Mouse (Mus musculus): ENCODE measurements around the gene Zfand3. TPM values are rescaled to one million over a fixed set of nuclear protein-coding genes. Genes with fewer than 3 reads are reported as not detected.

Zfand3 gene
- polyA plus RNA-seq, 1 experiment from 2014 or later: 78.9 TPM

- Histone ChIP-seq H3K27me3 (no peaks in the 10 kb centered on the region), H3K9ac (no peak overlapping the region), H3K4me3 (no peak overlapping the region), H3K27ac (peak overlapping the region; percentile 88), H3K4me2 (no peak overlapping the region), H3K9me3 (no peaks in the 10 kb centered on the region), H3K36me3 (peaks cover 4% of the 10 kb centered on the region; the same call in 1 of the 2 replicates), H3K4me1 (replicated peaks) (peaks cover 95% of the 10 kb centered on the region)
- no peak for ATAC-seq (ENCODE audit: low FRiP score)
- 67% methylated on average over 3 of the region's 3 CpGs for WGBS
Measured at GRCm38 (mm10) chr17:30194091-30194490, 189.6 kb downstream of the Zfand3 start.

GRCm38 (mm10) chr17:30194629-30195445 is 190.3 kb downstream of the Zfand3 start:
- peaks cover 95% of the 10 kb centered on the region for H3K4me1 ChIP-seq (replicated peaks)
- H3K4me3 ChIP-seq: no peak overlapping the region
- no peaks in the 10 kb centered on the region for H3K9me3 ChIP-seq
- 48% methylated on average over 11 of the region's 11 CpGs for WGBS
- no peaks in the 10 kb centered on the region for H3K27me3 ChIP-seq
- peak; percentile 26; the same call in 1 of the 2 replicates for ATAC-seq (ENCODE audit: low FRiP score)
- peaks cover 4% of the 10 kb centered on the region; the same call in 1 of the 2 replicates for H3K36me3 ChIP-seq
- H3K4me2 ChIP-seq: no peak overlapping the region
- peak overlapping the region; percentile 88 for H3K27ac ChIP-seq
- no peak overlapping the region for H3K9ac ChIP-seq

DNA sequence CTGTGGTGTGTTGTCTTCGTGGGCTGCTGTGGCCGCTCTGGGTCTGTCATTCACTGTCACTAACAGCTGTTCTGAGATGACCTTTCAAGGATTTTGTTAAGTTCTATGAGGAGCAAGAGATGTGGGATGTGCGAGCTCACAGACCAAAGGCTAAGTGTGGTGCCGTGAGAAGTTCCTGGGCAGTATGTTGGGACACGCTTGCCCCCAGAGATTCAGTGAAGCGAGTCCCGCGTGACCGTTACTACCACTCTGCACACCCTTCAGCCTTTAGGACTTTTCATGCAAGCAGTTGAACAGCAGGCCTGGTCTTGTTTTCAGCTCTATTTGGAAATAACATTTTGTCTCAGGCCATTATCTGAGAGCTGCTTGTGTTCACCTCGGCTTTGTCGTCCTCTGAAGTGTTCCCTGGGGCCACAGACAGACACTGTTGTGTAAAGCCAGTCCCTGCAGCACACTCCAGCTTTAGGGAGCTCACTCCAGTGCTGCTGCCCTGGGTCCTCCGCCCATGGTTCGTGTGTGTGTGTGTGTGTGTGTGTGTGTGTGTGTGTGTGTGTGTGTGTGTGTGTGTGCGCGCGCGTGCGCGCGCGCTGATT is 191.2 kb downstream of the Zfand3 start:
- Histone ChIP-seq H3K27me3 (no peaks in the 10 kb centered on the region), H3K9ac (no peak overlapping the region), H3K4me1 (replicated peaks) (peaks cover 95% of the 10 kb centered on the region), H3K27ac (peak overlapping the region; percentile 88), H3K4me3 (no peak overlapping the region), H3K36me3 (peaks cover 4% of the 10 kb centered on the region; the same call in 1 of the 2 replicates), H3K4me2 (no peak overlapping the region), H3K9me3 (no peaks in the 10 kb centered on the region)
- ATAC-seq (ENCODE audit: low FRiP score): no peak
- 88% methylated on average over 21 of the region's 21 CpGs for WGBS

GRCm38 (mm10) chr17:30196401-30197279 is 192.1 kb downstream of the Zfand3 start:
- Histone ChIP-seq H3K4me2 (no peak overlapping the region), H3K27me3 (no peaks in the 10 kb centered on the region), H3K4me3 (no peak overlapping the region), H3K27ac (peak overlapping the region; percentile 88), H3K9ac (no peak overlapping the region), H3K9me3 (no peaks in the 10 kb centered on the region), H3K4me1 (replicated peaks) (peaks cover 95% of the 10 kb centered on the region), H3K36me3 (peaks cover 4% of the 10 kb centered on the region; the same call in 1 of the 2 replicates)
- ATAC-seq (ENCODE audit: low FRiP score): no peak
- WGBS: 73% methylated on average over 17 of the region's 17 CpGs

DNA sequence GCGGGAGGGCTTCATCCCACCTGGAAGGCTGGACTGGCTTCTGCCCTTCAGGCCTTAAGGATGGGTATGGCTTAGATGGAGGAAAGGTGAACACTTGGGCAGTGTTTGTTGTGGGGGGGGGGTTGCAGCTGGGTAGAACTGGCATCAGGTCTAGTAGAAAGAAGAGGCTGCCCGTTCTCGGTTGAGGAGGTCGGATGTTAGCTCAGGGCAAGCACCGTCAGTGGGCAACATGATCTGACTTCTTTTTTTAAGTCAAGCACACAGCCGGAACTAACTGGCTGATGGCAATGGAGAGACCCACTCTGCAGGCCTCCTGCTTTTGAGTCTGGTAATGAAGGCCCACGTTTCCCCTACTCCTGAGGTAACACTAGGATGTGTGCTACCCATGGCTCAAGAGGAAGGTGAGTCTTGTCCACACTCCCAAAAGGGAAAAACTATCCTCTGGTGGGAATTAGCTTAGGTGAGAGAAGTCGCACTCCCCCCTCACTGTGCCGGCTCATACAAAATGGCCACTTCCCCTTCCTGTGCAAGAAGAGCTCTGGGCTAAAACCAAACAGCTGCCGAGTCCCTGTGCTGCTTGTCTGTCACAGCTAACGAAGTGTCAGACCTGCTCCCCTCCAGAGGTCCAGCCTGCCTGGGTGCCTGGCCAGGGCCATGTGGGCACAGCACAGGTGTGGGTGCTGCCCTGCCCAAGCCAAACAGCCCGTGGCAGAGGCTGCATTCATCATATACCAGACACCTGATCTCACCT is 192.9 kb downstream of the Zfand3 start:
- Histone ChIP-seq H3K9ac (0 out of 2 replicates have a peak overlapping the region, but pooled peaks have one; percentile 14), H3K36me3 (peaks cover 4% of the 10 kb centered on the region; the same call in 1 of the 2 replicates), H3K9me3 (no peaks in the 10 kb centered on the region), H3K27me3 (no peaks in the 10 kb centered on the region), H3K4me2 (no peak overlapping the region), H3K4me1 (replicated peaks) (peaks cover 95% of the 10 kb centered on the region), H3K4me3 (no peak overlapping the region), H3K27ac (peak overlapping the region; percentile 45)
- WGBS: 75% methylated on average over 12 of the region's 12 CpGs
- no peak for ATAC-seq (ENCODE audit: low FRiP score)

GRCm38 (mm10) chr17:30198422-30198821 is 193.9 kb downstream of the Zfand3 start:
- Histone ChIP-seq H3K9me3 (no peaks in the 10 kb centered on the region), H3K27ac (no peak overlapping the region), H3K36me3 (no peaks in the 10 kb centered on the region), H3K27me3 (no peaks in the 10 kb centered on the region), H3K4me2 (no peak overlapping the region), H3K4me1 (replicated peaks) (peaks cover 95% of the 10 kb centered on the region), H3K9ac (no peak overlapping the region), H3K4me3 (no peak overlapping the region)
- 72% methylated on average over 10 of the region's 10 CpGs for WGBS
- no peak for ATAC-seq (ENCODE audit: low FRiP score)

DNA sequence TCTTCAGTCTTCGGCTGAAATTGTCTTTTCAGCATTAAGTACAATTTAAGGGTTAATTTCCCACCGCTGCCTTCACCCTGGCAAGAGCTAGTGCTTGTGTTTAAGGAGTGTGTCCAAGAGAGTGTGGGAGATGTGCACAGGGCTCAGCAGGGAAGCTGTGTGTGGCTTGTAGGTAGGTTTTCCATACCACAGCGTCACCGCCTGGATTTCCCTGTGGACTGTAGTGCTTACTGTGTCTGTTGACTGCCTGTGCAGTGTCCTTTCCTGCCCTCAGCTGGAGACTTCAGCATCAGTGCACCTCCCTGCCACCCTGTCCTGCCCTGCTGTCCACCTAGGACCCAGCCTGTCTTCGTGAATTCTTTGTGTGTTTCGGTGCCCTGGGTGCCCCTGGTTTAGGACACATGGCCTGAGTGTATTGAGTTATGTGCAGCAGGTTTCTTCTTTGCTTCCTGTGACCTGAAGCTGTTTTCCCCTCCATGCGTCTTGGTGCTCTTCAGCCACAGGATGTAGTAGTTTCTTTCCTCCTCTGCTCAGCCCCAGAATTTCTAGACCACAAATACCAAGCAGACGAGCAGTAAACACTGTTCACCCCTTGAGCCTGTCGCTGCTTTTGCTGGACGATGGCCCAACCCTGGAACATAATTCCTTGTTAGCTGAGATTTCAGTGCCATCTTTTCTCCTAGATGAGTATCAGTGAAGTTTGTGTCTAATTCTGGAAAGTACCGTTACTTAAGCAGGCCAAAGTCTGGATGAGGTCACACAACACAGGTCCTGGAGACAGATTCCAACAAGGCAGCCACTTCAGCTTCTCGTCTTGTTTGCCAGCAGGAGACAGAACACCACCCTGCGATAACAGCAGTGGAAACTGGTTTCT is 195.1 kb downstream of the Zfand3 start:
- peak overlapping the region; percentile 35 for H3K9ac ChIP-seq
- WGBS: 81% methylated on average over 13 of the region's 13 CpGs

GRCm38 (mm10) chr17:30200283-30200682 is 195.8 kb downstream of the Zfand3 start:
- no peak for ATAC-seq (ENCODE audit: low FRiP score)
- H3K4me1 ChIP-seq (replicated peaks): peaks cover 96% of the 10 kb centered on the region
- no peaks in the 10 kb centered on the region for H3K9me3 ChIP-seq
- no peak overlapping the region for H3K4me2 ChIP-seq
- 0 out of 2 replicates have a peak overlapping the region, but pooled peaks have one; percentile 29 for H3K9ac ChIP-seq
- H3K27me3 ChIP-seq: no peaks in the 10 kb centered on the region
- 84% methylated on average over 4 of the region's 4 CpGs for WGBS
- H3K4me3 ChIP-seq: no peak overlapping the region
- H3K27ac ChIP-seq: peak overlapping the region; percentile 40; the same call in 1 of the 2 replicates
- H3K36me3 ChIP-seq: no peaks in the 10 kb centered on the region

More for the DNA sequence above, 195.1 kb downstream of the Zfand3 start:
- peaks cover 96% of the 10 kb centered on the region for H3K4me1 ChIP-seq (replicated peaks)
- H3K4me3 ChIP-seq: no peak overlapping the region
- H3K27me3 ChIP-seq: no peaks in the 10 kb centered on the region
- no peaks in the 10 kb centered on the region for H3K9me3 ChIP-seq
- no peaks in the 10 kb centered on the region for H3K36me3 ChIP-seq
- peak overlapping the region; percentile 8 for H3K27ac ChIP-seq
- ATAC-seq (ENCODE audit: low FRiP score): no peak
- no peak overlapping the region for H3K4me2 ChIP-seq

DNA sequence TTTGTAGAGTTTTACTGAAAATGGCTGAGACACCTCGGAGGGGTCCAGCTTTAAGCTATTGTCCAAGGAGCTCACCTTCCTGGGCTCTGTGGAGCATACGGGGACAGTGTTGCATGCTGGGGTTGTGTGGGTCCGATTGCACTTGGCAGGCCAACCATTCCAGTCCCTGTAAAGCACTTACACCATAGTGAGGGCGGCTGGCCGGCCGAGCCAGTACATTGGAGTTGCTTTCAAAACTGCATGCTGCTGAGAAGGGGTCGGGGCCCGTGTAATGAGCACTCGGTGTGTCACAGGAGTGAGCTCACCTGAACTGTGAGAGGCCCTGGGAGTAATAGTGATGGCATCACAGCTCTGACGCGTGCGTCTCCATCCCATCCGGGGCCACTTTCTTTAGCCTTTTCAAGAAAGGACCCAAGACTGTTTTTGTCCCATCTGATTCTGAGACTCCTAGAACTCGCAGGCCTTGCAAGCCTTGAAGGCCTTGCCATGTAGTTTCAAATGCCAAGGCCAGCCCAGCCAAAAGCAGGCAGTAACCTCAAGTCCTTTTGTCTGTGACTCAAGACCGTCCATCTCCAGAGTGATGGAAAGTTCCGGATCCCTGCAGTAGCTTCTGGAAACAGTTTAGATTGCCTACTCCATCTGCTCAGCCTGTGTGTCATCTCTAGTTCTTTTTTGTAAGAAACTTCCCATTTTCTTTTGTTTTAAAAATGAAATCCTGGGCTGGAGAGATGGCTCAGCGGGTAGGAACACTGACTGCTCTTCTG is 200.7 kb downstream of the Zfand3 start:
- Histone ChIP-seq H3K4me1 (replicated peaks) (peaks cover 72% of the 10 kb centered on the region), H3K4me3 (no peak overlapping the region), H3K9me3 (no peaks in the 10 kb centered on the region), H3K4me2 (no peak overlapping the region), H3K36me3 (peaks cover 24% of the 10 kb centered on the region), H3K27me3 (no peaks in the 10 kb centered on the region), H3K9ac (peak overlapping the region; percentile 46), H3K27ac (peak overlapping the region; percentile 41)
- WGBS: 94% methylated on average over 17 of the region's 17 CpGs
- ATAC-seq (ENCODE audit: low FRiP score): no peak

DNA sequence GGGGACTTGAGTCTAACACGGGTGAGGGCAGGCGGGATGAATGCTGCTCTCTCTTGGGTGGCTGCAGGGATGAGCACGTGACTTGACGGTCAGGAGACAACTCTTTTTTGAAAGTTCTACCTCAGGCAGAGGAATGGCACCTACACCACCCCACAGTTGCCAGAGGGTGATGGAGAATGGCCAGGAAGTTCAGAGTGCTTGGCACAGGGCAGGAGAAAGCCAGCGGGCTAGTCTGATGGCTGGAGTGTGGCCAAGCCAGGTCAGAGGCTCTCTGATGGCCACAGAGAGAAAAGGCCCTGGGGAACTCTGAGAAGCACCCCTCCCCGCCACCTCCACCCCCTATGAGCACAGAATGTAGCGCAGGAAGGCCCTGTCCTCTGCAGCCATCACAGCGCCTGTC is 205.7 kb downstream of the Zfand3 start:
- no peak overlapping the region for H3K27ac ChIP-seq
- WGBS: 97% methylated on average over 8 of the region's 8 CpGs

More for the DNA sequence above, 205.7 kb downstream of the Zfand3 start:
- H3K4me1 ChIP-seq (replicated peaks): peaks cover 35% of the 10 kb centered on the region
- H3K9ac ChIP-seq: no peak overlapping the region
- H3K9me3 ChIP-seq: no peaks in the 10 kb centered on the region
- peaks cover 57% of the 10 kb centered on the region for H3K36me3 ChIP-seq
- H3K27me3 ChIP-seq: no peaks in the 10 kb centered on the region
- no peak for ATAC-seq (ENCODE audit: low FRiP score)
- no peak overlapping the region for H3K4me2 ChIP-seq
- H3K4me3 ChIP-seq: no peak overlapping the region
